Comparison of ENCODE assay signal across 8 mouse cellular contexts in genomic region chr10:68136480-68137083, GRCm38 (mm10).
A peak's percentile ranks its signal among the peaks of the same experiment; 100 is the strongest.
DNase-seq lines count a peak whose midpoint lies in the region; ATAC-seq and TF ChIP-seq lines count a peak whose summit lies in the region.

No protein-coding gene starts in this region.

- H3K79me2 ChIP-seq in C2C12 (ENCODE audit: control insufficient read depth, insufficient read depth): peaks cover 19% of the 10 kb centered on the region

- peak overlapping the region; percentile 74 for H3K4me2 ChIP-seq in heart, embryonic 12.5 days
- peak overlapping the region; percentile 63 for H3K4me2 ChIP-seq in kidney, embryonic 15.5 days
- peak overlapping the region; percentile 62 for H3K4me2 ChIP-seq in limb, embryonic 14.5 days (replicated peaks; ENCODE audit: low read depth, low read length, severe bottlenecking)
- H3K4me2 ChIP-seq in midbrain, embryonic 14.5 days (ENCODE audit: low read length): peak overlapping the region; percentile 58

- no peaks in the 10 kb centered on the region for H3K27me3 ChIP-seq in C2C12 (ENCODE audit: control insufficient read depth, insufficient read depth, insufficient read length)
- no peaks in the 10 kb centered on the region for H3K27me3 ChIP-seq in heart, embryonic 12.5 days (replicated peaks)
- H3K27me3 ChIP-seq in kidney, embryonic 15.5 days: no peaks in the 10 kb centered on the region
- H3K27me3 ChIP-seq in limb, embryonic 14.5 days (ENCODE audit: control insufficient read depth, insufficient read depth, low read length): no peaks in the 10 kb centered on the region
- no peaks in the 10 kb centered on the region for H3K27me3 ChIP-seq in midbrain, embryonic 14.5 days (ENCODE audit: control insufficient read depth, insufficient read depth, low read length)

- peak overlapping the region; percentile 33 for H3K4me3 ChIP-seq in C2C12 (ENCODE audit: insufficient read depth, poor library complexity, severe bottlenecking)
- peak overlapping the region; percentile 85 for H3K4me3 ChIP-seq in brown adipose tissue, adult 24 weeks (ENCODE audit: insufficient read depth, low read depth, low read length)
- H3K4me3 ChIP-seq in heart, embryonic 12.5 days: peak overlapping the region; percentile 54
- H3K4me3 ChIP-seq in kidney, embryonic 15.5 days (replicated peaks): peak overlapping the region; percentile 47
- peak overlapping the region; percentile 37 for H3K4me3 ChIP-seq in limb, embryonic 14.5 days (replicated peaks; ENCODE audit: low read length)
- peak overlapping the region; percentile 27 for H3K4me3 ChIP-seq in midbrain, embryonic 14.5 days (replicated peaks; ENCODE audit: low read depth, low read length)

- H3K9ac ChIP-seq in heart, embryonic 12.5 days: peak overlapping the region; percentile 77
- peak overlapping the region; percentile 46 for H3K9ac ChIP-seq in kidney, embryonic 15.5 days
- H3K9ac ChIP-seq in limb, embryonic 14.5 days (ENCODE audit: low read depth, low read length, severe bottlenecking): peak overlapping the region; percentile 50
- peak overlapping the region; percentile 42 for H3K9ac ChIP-seq in midbrain, embryonic 14.5 days (replicated peaks; ENCODE audit: low read length)

- peaks cover 14% of the 10 kb centered on the region for H3K79me3 ChIP-seq in C2C12 (ENCODE audit: low read depth)

- peak; percentile 88 for ATAC-seq in heart, embryonic 12.5 days (ENCODE audit: insufficient number of reproducible peaks, low FRiP score)
- ATAC-seq in kidney, embryonic 15.5 days (replicated peaks; ENCODE audit: low FRiP score): peak; percentile 95
- peak; percentile 83 for ATAC-seq in limb, embryonic 14.5 days (ENCODE audit: low FRiP score, low read depth)
- ATAC-seq in midbrain, embryonic 14.5 days (ENCODE audit: low FRiP score, low TSS enrichment): peak; percentile 67

- H3ac ChIP-seq in C2C12 (ENCODE audit: control insufficient read depth, insufficient read length, low read depth): peak overlapping the region; percentile 60

- H3K4me1 ChIP-seq in brown adipose tissue, adult 24 weeks (ENCODE audit: control insufficient read depth, insufficient read depth, insufficient read length, low read length): peaks cover 12% of the 10 kb centered on the region; the same call in 1 of the 2 replicates
- peaks cover 53% of the 10 kb centered on the region for H3K4me1 ChIP-seq in heart, embryonic 12.5 days (replicated peaks)
- H3K4me1 ChIP-seq in kidney, embryonic 15.5 days: peaks cover 33% of the 10 kb centered on the region
- peaks cover 29% of the 10 kb centered on the region for H3K4me1 ChIP-seq in limb, embryonic 14.5 days (ENCODE audit: control insufficient read depth, insufficient read depth, low read length)
- H3K4me1 ChIP-seq in midbrain, embryonic 14.5 days (ENCODE audit: control insufficient read depth, insufficient read depth, low read length): peaks cover 20% of the 10 kb centered on the region

- peaks cover 22% of the 10 kb centered on the region for H3K36me3 ChIP-seq in C2C12 (ENCODE audit: control insufficient read depth, insufficient read depth)
- peaks cover 26% of the 10 kb centered on the region for H3K36me3 ChIP-seq in heart, embryonic 12.5 days
- peaks cover 23% of the 10 kb centered on the region for H3K36me3 ChIP-seq in kidney, embryonic 15.5 days
- peaks cover 15% of the 10 kb centered on the region for H3K36me3 ChIP-seq in limb, embryonic 14.5 days (ENCODE audit: control insufficient read depth, insufficient read depth, low read length)
- peaks cover 5% of the 10 kb centered on the region; the same call in 1 of the 2 replicates for H3K36me3 ChIP-seq in midbrain, embryonic 14.5 days (ENCODE audit: control insufficient read depth, insufficient read depth, low read length)

- H3K9me3 ChIP-seq in heart, embryonic 12.5 days (replicated peaks): no peaks in the 10 kb centered on the region
- no peaks in the 10 kb centered on the region for H3K9me3 ChIP-seq in kidney, embryonic 15.5 days (replicated peaks)
- no peaks in the 10 kb centered on the region for H3K9me3 ChIP-seq in limb, embryonic 14.5 days (ENCODE audit: control insufficient read depth, low read length)
- H3K9me3 ChIP-seq in midbrain, embryonic 14.5 days (ENCODE audit: control insufficient read depth, low read length): peaks cover 5% of the 10 kb centered on the region; the same call in 1 of the 2 replicates

- TF ChIP-seq POLR2A in limb, embryonic 14.5 days (IDR thresholded peaks at IDR 0.05; ENCODE audit: borderline replicate concordance, extremely low read depth, insufficient read depth, insufficient read length): no peak

- under 1% methylated on average over 18 of the region's 18 CpGs for WGBS in heart, embryonic 12.5 days
- 2% methylated on average over 18 of the region's 18 CpGs for WGBS in kidney, embryonic 15.5 days
- WGBS in limb, embryonic 14.5 days: 4% methylated on average over 18 of the region's 18 CpGs
- 2% methylated on average over 18 of the region's 18 CpGs for WGBS in midbrain, embryonic 14.5 days

- no peak for TF ChIP-seq CTCF in C2C12 (IDR thresholded peaks at IDR 0.05; ENCODE audit: control insufficient read depth, insufficient read depth, insufficient read length)

- DNase-seq in fibroblast of lung, adult 2 months (ENCODE audit: low read depth): peak; percentile 87
- peak; percentile 73 for DNase-seq in limb, embryonic 14.5 days (ENCODE audit: low spot score)
- DNase-seq in midbrain, embryonic 14.5 days: peak; percentile 77
- peak; percentile 49 to 56 for DNase-seq in spleen, postnatal 36 days (ENCODE audit: low spot score in 2 of 2)

- peak overlapping the region; percentile 93 for H3K27ac ChIP-seq in brown adipose tissue, adult 24 weeks (replicated peaks; ENCODE audit: low read depth, low read length)
- peak overlapping the region; percentile 94 for H3K27ac ChIP-seq in heart, embryonic 12.5 days (ENCODE audit: poor library complexity, severe bottlenecking)
- H3K27ac ChIP-seq in kidney, embryonic 15.5 days: peak overlapping the region; percentile 91
- peak overlapping the region; percentile 75 for H3K27ac ChIP-seq in limb, embryonic 14.5 days (replicated peaks; ENCODE audit: low read depth, low read length)
- peak overlapping the region; percentile 63 for H3K27ac ChIP-seq in midbrain, embryonic 14.5 days (replicated peaks; ENCODE audit: low read depth, low read length)

TF ChIP-seq in C2C12, 6 proteins besides CTCF, POLR2A, EP300 and RAD21:
- peak; percentile 89 for TF ChIP-seq MAX (IDR thresholded peaks at IDR 0.05)
- TF ChIP-seq CEBPB (IDR thresholded peaks at IDR 0.05; ENCODE audit: low read depth): no peak
- TF ChIP-seq USF1 (IDR thresholded peaks at IDR 0.05; ENCODE audit: low read depth): no peak
- no peak for TF ChIP-seq MYOG (IDR thresholded peaks at IDR 0.05; ENCODE audit: control insufficient read depth, extremely low read depth, insufficient read length)
- no peak for TF ChIP-seq FOSL1 (IDR thresholded peaks at IDR 0.05; ENCODE audit: insufficient read depth, low read length, poor library complexity, severe bottlenecking)
- no peak for TF ChIP-seq MYOD1 (IDR thresholded peaks at IDR 0.05; ENCODE audit: control insufficient read depth, insufficient read length, low read depth)

Comparison
In these comparisons a context has a peak if more than half of its experiments do, and no peak if none do; other contexts are left out.
1. Peak in every context shown above with its lines: DNase-seq, ATAC-seq, H3K4me3 ChIP-seq and H3K27ac ChIP-seq.
2. H3K4me3 ChIP-seq: peak in every context shown above with its lines; median percentile 85 in brown adipose tissue, adult 24 weeks; 54 in heart, embryonic 12.5 days; 47 in kidney, embryonic 15.5 days; 37 in limb, embryonic 14.5 days; 33 in C2C12; 27 in midbrain, embryonic 14.5 days.